Mouse (Mus musculus) megakaryocyte-erythroid progenitor cell, adult 5-6 weeks (primary cell): ENCODE data around the gene Fcrl6. TPM values are rescaled to one million over a fixed set of nuclear protein-coding genes. Genes with fewer than 3 reads are reported as not detected.

Experiments used
- ATAC-seq: replicated peaks from 2 replicates; pipeline ENCODE4 v1.8.0; 2016; ENCODE audit warnings: mild to moderate bottlenecking, inconsistent platforms; ENCODE audit not compliant: severe bottlenecking, poor library complexity, low FRiP score, low TSS enrichment
- total RNA-seq, 2 experiments: library from RNA; stranded (forward) in 1 of 2; stranded (reverse) in 1 of 2; fragments of 200-1000, 215-1000 nt in 1 of 2; fragments of >200 nt in 1 of 2; fragmentation: Nextera tagmentation in 1 of 2; gene quantifications; 2 replicates each; pipeline ENCODE4 v1.2.3; 2014 to 2017

The Fcrl6 gene
- total RNA-seq (2014; fragmentation: Nextera tagmentation) (not detected in 2 replicates), total RNA-seq (2017) (not detected in 2 replicates)

DNA sequence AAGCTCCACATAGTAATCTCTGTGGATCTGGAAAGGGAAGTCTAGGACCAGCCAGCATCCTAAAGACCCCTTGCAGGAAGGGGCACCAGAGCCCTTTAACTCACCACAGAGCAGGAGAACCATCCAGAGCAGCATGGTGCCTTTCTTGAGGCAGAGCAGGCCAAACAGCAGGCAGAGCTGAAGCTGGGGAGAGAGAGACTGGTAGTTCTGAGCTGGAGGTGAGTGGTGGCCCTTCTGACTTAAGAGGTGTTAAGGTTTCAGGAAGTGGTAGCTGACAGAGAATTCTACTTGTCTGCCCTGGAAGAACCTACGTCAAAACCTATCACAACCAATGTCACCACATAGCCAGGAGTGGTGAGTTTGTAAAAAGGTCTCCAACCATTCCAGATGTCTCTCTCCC is at the start of gene Fcrl6:
Gene Fcrl6, minus strand, starts transcription at position 226 of the 400 bp plus-strand sequence.
- ATAC-seq = no peak

- ATAC-seq = no peak
Observed at GRCm38 (mm10) chr1:172651288-172651987, 49.1 kb upstream of the Fcrl6 start.

DNA sequence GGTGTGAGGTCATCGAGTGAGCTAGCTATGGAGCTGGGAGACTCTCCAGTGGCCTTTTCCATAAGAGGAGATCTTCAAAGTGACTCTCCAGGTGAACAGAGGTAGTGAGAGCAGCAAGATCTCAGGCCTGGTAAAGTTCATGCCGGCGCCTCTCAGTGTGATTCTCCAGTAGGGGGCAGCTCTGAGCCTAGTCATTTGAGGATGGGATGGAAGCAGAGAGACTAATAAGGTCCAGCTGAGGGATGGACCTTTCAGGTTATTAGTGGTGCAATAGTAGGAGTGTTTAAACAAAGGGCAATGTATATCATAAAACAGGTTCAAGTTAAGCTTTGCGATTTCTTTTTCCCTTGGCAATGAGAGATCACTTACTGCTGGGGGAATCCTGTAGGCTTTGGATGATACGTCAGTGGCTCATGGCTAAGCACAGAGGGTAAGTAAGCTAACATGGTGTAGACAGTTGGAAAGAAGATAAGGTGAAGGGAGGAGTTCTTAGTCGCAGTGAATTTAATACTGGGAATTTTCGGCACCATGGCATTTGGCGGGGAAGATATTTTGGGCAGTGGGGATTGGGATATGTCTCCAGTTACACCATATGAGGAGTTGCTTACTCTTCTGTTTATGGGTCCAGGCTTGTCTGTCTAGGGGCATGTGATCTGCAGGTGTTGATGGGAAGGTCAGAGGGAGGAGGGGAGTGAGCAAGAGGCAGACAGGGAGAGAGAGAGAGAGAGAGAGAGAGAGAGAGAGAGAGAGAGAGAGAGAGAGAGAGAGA is 48.4 kb upstream of the Fcrl6 start:
- ATAC-seq = peak; percentile 71

DNA sequence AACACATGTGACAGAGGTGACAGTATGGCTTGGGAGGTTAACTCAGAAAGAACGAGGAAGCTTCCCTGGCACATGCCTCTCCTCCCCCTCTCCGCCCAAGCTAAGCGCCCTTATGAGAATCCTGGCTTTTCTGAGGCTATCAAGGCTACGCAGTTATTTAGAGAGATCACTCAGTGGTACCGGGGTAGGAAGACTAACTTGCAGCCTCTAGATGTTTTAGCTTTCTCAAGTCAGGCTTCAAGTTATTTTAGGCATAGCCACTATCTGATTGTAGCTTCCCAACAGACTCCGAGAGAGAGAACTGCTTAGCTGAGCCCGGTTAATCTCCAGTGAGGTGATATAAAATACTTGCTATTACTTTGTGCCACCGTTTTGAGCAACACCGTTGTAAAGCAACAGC is 47.0 kb upstream of the Fcrl6 start:
- no peak for ATAC-seq

DNA sequence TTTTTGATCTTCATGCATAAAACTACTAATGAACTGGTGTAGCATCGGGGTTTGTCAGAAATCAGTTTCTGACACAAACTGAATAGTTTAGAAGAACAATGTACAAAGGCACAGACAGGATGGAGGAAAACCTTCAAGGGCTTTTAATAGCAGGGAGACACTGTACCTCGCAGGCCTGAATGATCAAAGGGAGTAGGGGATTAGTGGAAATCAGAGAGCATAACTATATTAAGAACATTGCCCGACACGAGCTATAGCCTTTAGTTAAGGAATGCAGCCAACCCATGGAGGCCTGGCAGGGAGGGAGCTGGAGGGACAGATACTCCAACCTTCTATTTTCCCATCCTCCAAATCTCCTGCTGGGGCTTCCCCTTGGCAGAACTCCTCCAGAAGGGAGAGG is 44.9 kb upstream of the Fcrl6 start:
- no peak for ATAC-seq

GRCm38 (mm10) chr1:172638781-172639180 is 36.4 kb upstream of the Fcrl6 start:
- no peak for ATAC-seq

GRCm38 (mm10) chr1:172637801-172638200 is 35.5 kb upstream of the Fcrl6 start:
- no peak for ATAC-seq

GRCm38 (mm10) chr1:172636266-172636665 is 33.9 kb upstream of the Fcrl6 start:
- ATAC-seq = no peak

DNA sequence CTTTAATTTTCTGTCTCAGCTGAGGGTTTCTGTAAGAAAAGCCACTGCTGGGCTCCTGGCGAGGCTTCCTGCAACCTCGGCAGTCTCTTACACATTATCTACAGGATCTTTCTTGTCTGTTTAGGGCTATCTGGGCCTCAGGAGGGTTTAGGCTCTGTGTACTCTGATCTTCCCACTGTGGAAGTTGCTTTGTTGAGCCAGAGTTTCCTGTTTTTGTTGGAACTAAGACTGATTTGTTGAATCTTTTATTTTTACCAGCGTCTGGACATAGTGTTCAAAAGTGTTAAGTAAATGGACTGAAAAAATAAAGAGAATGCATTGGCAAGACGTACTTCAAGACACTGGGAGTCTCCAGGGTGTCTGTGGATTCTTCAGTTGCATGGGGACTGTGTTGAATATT is 32.9 kb upstream of the Fcrl6 start:
- no peak for ATAC-seq

GRCm38 (mm10) chr1:172634136-172634535 is 31.8 kb upstream of the Fcrl6 start:
- no peak for ATAC-seq

DNA sequence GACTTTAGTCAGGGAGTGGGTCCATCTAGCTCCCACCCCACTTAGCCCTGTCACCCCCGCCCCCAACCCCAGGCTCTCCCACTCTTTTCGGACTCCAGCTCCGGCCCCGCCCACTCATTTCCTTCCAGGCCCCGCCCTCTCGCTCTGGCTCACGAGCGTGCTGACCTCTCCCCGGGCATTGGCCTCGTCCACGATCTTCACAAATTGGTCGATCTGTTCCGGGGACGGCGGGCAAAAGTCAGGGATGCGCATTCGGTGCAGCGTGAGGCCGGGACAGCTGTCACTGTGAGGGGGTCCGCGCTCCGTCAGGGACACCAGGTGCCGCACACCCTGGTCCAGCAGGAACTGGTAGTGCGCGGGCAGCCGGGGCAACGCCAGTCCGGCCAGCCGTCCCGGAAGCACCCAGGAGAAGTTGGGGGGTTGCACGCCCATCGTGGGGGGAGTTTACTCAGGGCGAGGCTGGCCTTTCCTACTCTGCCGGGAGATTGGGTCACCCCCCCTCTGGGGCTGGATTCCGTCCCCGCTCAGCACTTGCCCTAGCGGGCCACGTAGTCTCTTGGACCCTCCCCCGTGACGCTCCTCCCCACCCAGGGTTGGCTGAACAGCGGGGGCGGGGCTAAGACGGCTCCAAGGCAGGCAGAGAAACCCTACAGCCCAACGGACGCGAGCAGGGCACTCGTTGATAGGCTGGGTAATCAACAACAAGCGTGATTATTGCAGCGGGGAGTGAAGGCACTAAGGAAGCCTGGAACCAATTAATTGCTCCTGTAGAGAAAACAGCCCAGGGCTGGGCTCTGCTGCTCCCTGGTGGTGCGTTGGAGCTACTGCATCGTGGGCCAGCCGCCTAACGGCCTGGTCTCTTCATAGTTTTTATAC is 30.3 kb upstream of the Fcrl6 start, which contains the start of gene Dusp23:
Gene Dusp23, minus strand, starts transcription at position 512 of the 876 bp plus-strand sequence.
- ATAC-seq = peak; percentile 97

GRCm38 (mm10) chr1:172631721-172632120 is 29.4 kb upstream of the Fcrl6 start:
- ATAC-seq = no peak

DNA sequence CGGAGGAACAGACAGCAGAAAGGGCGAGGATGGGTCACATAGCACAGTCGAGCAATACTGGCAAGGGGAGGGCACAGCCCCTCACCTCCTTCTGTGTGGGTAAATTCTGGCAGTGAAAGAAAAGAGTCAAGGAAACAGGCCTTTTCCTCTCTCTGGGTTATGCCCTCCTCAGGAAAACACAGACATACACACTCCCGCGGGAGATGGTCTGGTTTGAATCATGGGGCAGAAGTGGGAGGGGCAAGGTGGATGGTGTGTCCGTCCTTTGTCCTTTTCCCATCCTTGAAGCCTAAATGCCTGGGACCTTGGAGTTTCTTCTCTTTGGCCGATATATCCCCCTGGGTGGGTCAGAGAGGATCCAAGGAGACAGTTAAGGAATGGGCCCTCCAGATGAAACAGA is 27.5 kb upstream of the Fcrl6 start:
- no peak for ATAC-seq

DNA sequence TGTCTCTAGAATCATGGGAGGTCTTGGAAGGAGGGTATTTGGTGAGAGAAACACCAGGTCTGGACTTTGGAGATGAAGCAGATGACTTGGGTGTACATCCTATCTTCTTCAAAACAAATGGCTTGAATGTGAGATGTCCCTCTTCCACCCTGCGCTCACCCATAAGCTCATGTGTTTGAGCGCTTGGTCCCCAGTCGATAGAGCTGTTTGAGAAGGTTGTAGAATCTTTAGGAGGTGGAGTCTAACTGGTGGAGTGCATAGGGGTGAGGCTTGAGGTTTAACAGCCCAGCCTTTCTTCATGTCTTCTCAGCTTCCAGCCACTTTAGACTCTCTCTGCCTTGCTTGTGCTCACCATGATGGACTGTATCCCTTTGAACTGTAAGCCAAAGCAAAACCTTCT is 24.0 kb upstream of the Fcrl6 start:
- ATAC-seq = no peak

DNA sequence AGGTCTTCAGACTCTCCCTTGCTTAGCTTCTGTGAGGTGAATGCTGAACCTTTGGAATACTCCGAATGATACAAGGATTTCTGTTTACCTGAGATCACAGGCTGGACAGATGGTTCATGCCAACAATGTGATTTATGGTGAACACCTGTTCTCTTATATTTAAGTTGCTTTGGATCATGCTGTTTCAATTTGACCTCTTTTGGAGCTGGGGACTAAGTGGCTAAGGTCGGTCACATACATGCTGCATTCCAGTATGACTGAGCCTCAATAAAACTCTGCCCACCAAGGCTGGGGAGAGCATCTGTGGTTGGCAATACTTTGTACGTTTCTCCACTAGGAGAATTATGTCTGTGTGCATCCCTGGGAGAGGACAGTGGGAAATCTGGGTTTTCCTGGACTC is 21.7 kb upstream of the Fcrl6 start:
- ATAC-seq = no peak

DNA sequence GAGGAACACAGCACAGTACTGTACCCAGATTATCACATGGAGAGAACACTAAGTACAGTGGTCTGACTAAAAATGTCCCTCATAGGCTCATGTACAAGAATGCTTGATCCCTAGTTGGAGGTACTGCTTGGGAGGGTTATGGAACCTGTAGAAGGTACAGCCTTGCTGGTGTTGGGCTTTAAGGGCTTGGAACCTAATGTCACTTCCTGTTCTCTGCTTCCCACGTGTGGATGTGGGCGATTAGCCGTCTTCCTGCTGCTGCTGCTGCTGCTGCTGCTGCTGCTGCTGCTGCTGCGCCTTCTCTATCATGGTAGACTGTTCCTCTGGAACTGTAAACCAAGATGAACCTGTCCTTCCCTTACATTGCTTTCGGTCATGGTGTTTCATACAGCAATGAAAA is 21.2 kb upstream of the Fcrl6 start:
- no peak for ATAC-seq

GRCm38 (mm10) chr1:172619235-172619634 is 16.9 kb upstream of the Fcrl6 start:
- ATAC-seq = peak; percentile 88

DNA sequence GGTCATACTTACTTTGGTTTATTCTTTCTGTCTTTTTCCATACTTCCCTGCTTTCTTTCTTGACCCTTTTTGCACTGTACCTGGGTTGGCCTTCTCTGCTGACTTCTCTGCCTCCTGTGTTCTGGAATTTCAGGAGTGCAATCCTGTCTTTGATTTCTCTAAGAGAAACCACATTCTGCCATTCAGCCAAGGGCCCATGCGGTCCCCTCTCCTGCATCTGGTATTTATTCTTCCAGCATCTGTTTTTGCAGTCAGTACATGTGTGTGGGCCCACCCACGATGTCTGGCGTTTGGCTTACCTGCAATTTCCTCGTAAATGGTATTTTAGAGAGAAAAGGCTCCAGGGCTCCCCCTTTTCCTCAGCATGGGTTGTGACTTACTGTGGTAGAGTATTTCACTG is 15.8 kb upstream of the Fcrl6 start:
- ATAC-seq = no peak

DNA sequence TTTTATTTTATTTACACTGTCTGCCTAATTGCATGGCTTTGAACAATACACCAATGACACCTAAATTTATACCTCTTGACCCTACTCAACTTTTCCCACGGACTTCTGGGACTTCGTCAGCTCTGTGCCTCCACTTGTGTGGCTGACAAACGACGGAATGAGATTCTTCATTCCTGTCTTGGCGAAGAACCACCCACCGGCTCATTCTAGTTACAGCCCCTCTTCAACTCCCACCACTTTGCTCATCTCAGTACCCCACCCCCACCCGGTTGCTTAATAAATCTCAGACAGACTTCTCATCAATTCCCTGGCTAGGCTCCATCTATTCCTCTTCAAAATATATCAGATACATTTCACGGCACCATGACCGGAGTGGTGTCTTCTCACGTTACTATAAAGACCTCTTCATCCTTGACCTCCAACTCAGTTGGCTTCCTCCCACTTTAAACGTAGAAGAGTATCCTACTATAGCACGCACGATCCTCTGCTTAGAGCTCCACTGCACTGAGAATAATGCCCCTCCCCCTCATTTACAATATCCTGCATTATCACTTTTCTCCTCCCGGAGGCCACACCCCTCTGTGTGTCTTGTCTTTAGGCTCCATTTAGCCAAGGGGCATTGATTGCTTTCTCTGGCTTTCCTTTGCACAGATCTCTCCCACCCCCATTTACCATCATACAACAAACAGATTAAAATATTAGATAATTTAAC is 15.2 kb upstream of the Fcrl6 start:
- ATAC-seq = peak; percentile 50; the same call in 1 of the 2 replicates
